Comparison of ENCODE assay signal across 19 mouse cellular contexts in the genomic region with DNA sequence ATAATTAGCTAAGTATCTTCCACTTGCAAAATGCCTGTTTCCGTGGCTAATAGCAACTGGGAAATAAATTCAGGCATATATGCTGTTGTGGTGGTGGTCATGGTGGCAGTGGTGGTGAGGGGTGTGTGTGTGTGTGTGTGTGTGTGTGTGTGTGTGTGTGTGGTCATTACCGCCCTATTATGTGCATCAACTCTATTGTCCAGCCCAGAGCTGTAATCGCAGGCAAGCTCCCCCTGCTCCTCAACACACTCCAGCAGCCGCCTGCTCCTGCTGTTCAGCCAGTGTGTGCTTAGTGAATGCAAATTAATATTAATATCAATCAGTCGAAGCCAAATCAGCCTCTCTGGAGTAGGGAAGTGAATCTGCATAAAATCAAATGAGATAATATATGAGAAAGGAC.
A peak's percentile ranks its signal among the peaks of the same experiment; 100 is the strongest.
DNase-seq lines count a peak whose midpoint lies in the region; ATAC-seq lines count a peak whose summit lies in the region.
"Had no signal": no experiment of that assay in that cellular context is flagged by ENCODE, and none has a peak within 500 bp of the region (broad histone marks: within the 10 kb centered on the region; RNA-seq: fewer than 3 reads in every experiment).

No protein-coding gene starts in this region.

- H3K9ac ChIP-seq in neural tube, embryonic 14.5 days (replicated peaks; ENCODE audit: low read depth, low read length): no peak overlapping the region
- no peak overlapping the region for H3K9ac ChIP-seq in neural tube, embryonic 15.5 days (replicated peaks)
- no peak overlapping the region for H3K9ac ChIP-seq in hindbrain, embryonic 12.5 days
- no peak overlapping the region for H3K9ac ChIP-seq in midbrain, embryonic 13.5 days (replicated peaks)
- H3K9ac ChIP-seq in liver, embryonic 11.5 days (ENCODE audit: low read depth, low read length): no peak overlapping the region
- H3K9ac ChIP-seq: heart, embryonic 15.5 days; limb, embryonic 13.5 days; liver, embryonic 14.5 days; neural tube, embryonic 12.5 days had no signal

- H3K4me2 ChIP-seq in neural tube, embryonic 14.5 days (ENCODE audit: low read depth, low read length): no peak overlapping the region
- H3K4me2 ChIP-seq in neural tube, embryonic 15.5 days: no peak overlapping the region
- no peak overlapping the region for H3K4me2 ChIP-seq in hindbrain, embryonic 12.5 days (replicated peaks)
- no peak overlapping the region for H3K4me2 ChIP-seq in midbrain, embryonic 13.5 days (replicated peaks)
- no peak overlapping the region for H3K4me2 ChIP-seq in liver, embryonic 11.5 days
- H3K4me2 ChIP-seq: heart, embryonic 15.5 days; limb, embryonic 13.5 days; neural tube, embryonic 12.5 days had no signal

- intact Hi-C loops in gastrocnemius, postnatal 36 days (cut with DNase I): no loop called here

- 61% methylated on average over 5 of the region's 5 CpGs for WGBS in neural tube, embryonic 14.5 days
- 46% methylated on average over 5 of the region's 5 CpGs for WGBS in neural tube, embryonic 15.5 days
- WGBS in hindbrain, embryonic 12.5 days: 60% methylated on average over 5 of the region's 5 CpGs
- 46% methylated on average over 5 of the region's 5 CpGs for WGBS in midbrain, embryonic 13.5 days
- WGBS in liver, embryonic 11.5 days: 77% methylated on average over 5 of the region's 5 CpGs

- 0 out of 2 replicates have a peak, but pooled peaks have one; percentile 21 for ATAC-seq in neural tube, embryonic 14.5 days (ENCODE audit: low read depth)
- no peak for ATAC-seq in neural tube, embryonic 15.5 days (ENCODE audit: low FRiP score)
- peak; percentile 71 for ATAC-seq in hindbrain, embryonic 12.5 days (ENCODE audit: low FRiP score)
- peak; percentile 84 for ATAC-seq in midbrain, embryonic 13.5 days
- ATAC-seq in liver, embryonic 11.5 days (replicated peaks; ENCODE audit: low FRiP score): no peak

- no peak for DNase-seq in gastrocnemius, postnatal 36 days
- DNase-seq in liver, embryonic 11.5 days (ENCODE audit: low spot score): no peak
- no peak for DNase-seq in layer of hippocampus, adult 8-10 months (ENCODE audit: low spot score in 2 of 2)
- DNase-seq in ovary, adult 18-20 months (ENCODE audit: low spot score): no peak
- DNase-seq: cerebellum, adult 9-10 months; heart, adult 2 months; kidney, adult 11 months; kidney, postnatal 10 days; layer of hippocampus, postnatal 36 days; thymus, adult 2 months had no signal

- no peaks in the 10 kb centered on the region for H3K4me1 ChIP-seq in neural tube, embryonic 14.5 days (ENCODE audit: control insufficient read depth, insufficient read depth, low read length)
- no peaks in the 10 kb centered on the region for H3K4me1 ChIP-seq in neural tube, embryonic 15.5 days
- H3K4me1 ChIP-seq in hindbrain, embryonic 12.5 days: no peaks in the 10 kb centered on the region
- no peaks in the 10 kb centered on the region for H3K4me1 ChIP-seq in midbrain, embryonic 13.5 days (replicated peaks)
- H3K4me1 ChIP-seq in liver, embryonic 11.5 days (replicated peaks; ENCODE audit: control insufficient read depth, insufficient read depth, low read length): no peaks in the 10 kb centered on the region
- H3K4me1 ChIP-seq: heart, embryonic 15.5 days; limb, embryonic 13.5 days; neural tube, embryonic 12.5 days had no signal

- H3K36me3 ChIP-seq in neural tube, embryonic 14.5 days (ENCODE audit: control insufficient read depth, insufficient read depth, low read length): no peaks in the 10 kb centered on the region
- H3K36me3 ChIP-seq in neural tube, embryonic 15.5 days: no peaks in the 10 kb centered on the region
- no peaks in the 10 kb centered on the region for H3K36me3 ChIP-seq in hindbrain, embryonic 12.5 days
- no peaks in the 10 kb centered on the region for H3K36me3 ChIP-seq in midbrain, embryonic 13.5 days
- H3K36me3 ChIP-seq in liver, embryonic 11.5 days (ENCODE audit: control insufficient read depth, insufficient read depth, low read length): no peaks in the 10 kb centered on the region
- H3K36me3 ChIP-seq: heart, embryonic 15.5 days; limb, embryonic 13.5 days; neural tube, embryonic 12.5 days had no signal

- no peaks in the 10 kb centered on the region for H3K27me3 ChIP-seq in neural tube, embryonic 14.5 days (ENCODE audit: control insufficient read depth, insufficient read depth, low read length)
- no peaks in the 10 kb centered on the region for H3K27me3 ChIP-seq in neural tube, embryonic 15.5 days (replicated peaks)
- H3K27me3 ChIP-seq in hindbrain, embryonic 12.5 days: no peaks in the 10 kb centered on the region
- H3K27me3 ChIP-seq in midbrain, embryonic 13.5 days: no peaks in the 10 kb centered on the region
- H3K27me3 ChIP-seq in liver, embryonic 11.5 days (replicated peaks; ENCODE audit: control insufficient read depth, insufficient read depth, low read length): no peaks in the 10 kb centered on the region
- H3K27me3 ChIP-seq: CH12.LX; heart, embryonic 15.5 days; limb, embryonic 13.5 days; neural tube, embryonic 12.5 days had no signal

- H3K4me3 ChIP-seq in neural tube, embryonic 14.5 days (ENCODE audit: low read depth, low read length): no peak overlapping the region
- H3K4me3 ChIP-seq in neural tube, embryonic 15.5 days (replicated peaks): no peak overlapping the region
- H3K4me3 ChIP-seq in hindbrain, embryonic 12.5 days: no peak overlapping the region
- H3K4me3 ChIP-seq in midbrain, embryonic 13.5 days (replicated peaks): no peak overlapping the region
- H3K4me3 ChIP-seq in liver, embryonic 11.5 days (ENCODE audit: low read depth, low read length): no peak overlapping the region
- H3K4me3 ChIP-seq: heart, adult 2 months; heart, embryonic 15.5 days; limb, embryonic 13.5 days; neural tube, embryonic 12.5 days had no signal

- H3K9me3 ChIP-seq in neural tube, embryonic 14.5 days (ENCODE audit: control insufficient read depth, low read length): no peaks in the 10 kb centered on the region
- H3K9me3 ChIP-seq in neural tube, embryonic 15.5 days (replicated peaks): no peaks in the 10 kb centered on the region
- H3K9me3 ChIP-seq in hindbrain, embryonic 12.5 days (replicated peaks): no peaks in the 10 kb centered on the region
- no peaks in the 10 kb centered on the region for H3K9me3 ChIP-seq in midbrain, embryonic 13.5 days
- H3K9me3 ChIP-seq in liver, embryonic 11.5 days (ENCODE audit: control insufficient read depth, low read length): no peaks in the 10 kb centered on the region
- H3K9me3 ChIP-seq: heart, embryonic 15.5 days; limb, embryonic 13.5 days; neural tube, embryonic 12.5 days had no signal

- no peak overlapping the region for H3K27ac ChIP-seq in neural tube, embryonic 14.5 days (ENCODE audit: low read depth, low read length)
- no peak overlapping the region for H3K27ac ChIP-seq in neural tube, embryonic 15.5 days (replicated peaks)
- H3K27ac ChIP-seq in hindbrain, embryonic 12.5 days: no peak overlapping the region
- no peak overlapping the region for H3K27ac ChIP-seq in midbrain, embryonic 13.5 days
- no peak overlapping the region for H3K27ac ChIP-seq in liver, embryonic 11.5 days (ENCODE audit: low read depth, low read length)
- H3K27ac ChIP-seq: heart, adult 2 months; heart, embryonic 15.5 days; limb, embryonic 13.5 days; liver, embryonic 14.5 days; neural tube, embryonic 12.5 days had no signal

Comparison
In these comparisons a context has a peak if more than half of its experiments do, and no peak if none do; other contexts are left out.
1. ATAC-seq: peak in neural tube, embryonic 14.5 days (single experiment), hindbrain, embryonic 12.5 days (single experiment) and midbrain, embryonic 13.5 days (single experiment); none in neural tube, embryonic 15.5 days (single experiment) and liver, embryonic 11.5 days (single experiment).